Mouse (Mus musculus) gastrocnemius, postnatal 25 days (tissue): ENCODE results near the gene Usp9x. TPM values are rescaled to one million over a fixed set of nuclear protein-coding genes. Genes with fewer than 3 reads are reported as not detected.

Source experiments
- DNase-seq: peaks from one replicate; pipeline ENCODE4 v3.0.0; 2022
- long read RNA-seq, 2 experiments: library from polyadenylated mRNA; stranded (forward); transcript quantifications; one replicate each; pipeline ENCODE4 v2.0.0; 2021
- total RNA-seq, 2 experiments: library from RNA; stranded (reverse); gene quantifications; 1 replicate in 1 of 2; 2 replicates in 1 of 2; pipeline ENCODE4 v1.2.3; 2021

The Usp9x gene
- 100 to 1,000 TPM; 103 to 125 TPM for total RNA-seq
- long read RNA-seq, experiment 1, partial matches to known transcripts, result 7 of 8 reads
- long read RNA-seq, experiment 1, other reads (novel, unspliced or antisense), result 1 of 8 reads
- long read RNA-seq, experiment 2, partial matches to known transcripts, result 13 of 16 reads
- long read RNA-seq, experiment 2, other reads (novel, unspliced or antisense), result 3 of 16 reads

GRCm38 (mm10) chrX:13071241-13071775 lies at the start of gene Usp9x:
TSS of gene Usp9x (plus strand) at chrX:13071498.
- DNase-seq, result peak; percentile 92

- DNase-seq, result no peak
Measured at GRCm38 (mm10) chrX:13022547-13023310, 48.6 kb upstream of the Usp9x start.

- no peak for DNase-seq
Measured at GRCm38 (mm10) chrX:13024539-13025202, 46.6 kb upstream of the Usp9x start.

- no peak for DNase-seq
Measured at GRCm38 (mm10) chrX:13025286-13025685, 46.0 kb upstream of the Usp9x start.

GRCm38 (mm10) chrX:13028156-13028555 lies 43.1 kb upstream of the Usp9x start:
- DNase-seq, result no peak

GRCm38 (mm10) chrX:13029996-13030395 lies 41.3 kb upstream of the Usp9x start:
- no peak for DNase-seq

GRCm38 (mm10) chrX:13037085-13037484 lies 34.2 kb upstream of the Usp9x start:
- DNase-seq, result no peak

- no peak for DNase-seq
Measured at GRCm38 (mm10) chrX:13039211-13039610, 32.1 kb upstream of the Usp9x start.

GRCm38 (mm10) chrX:13040391-13040790 lies 30.9 kb upstream of the Usp9x start:
- DNase-seq, result no peak

GRCm38 (mm10) chrX:13041630-13042129 lies 29.6 kb upstream of the Usp9x start:
- DNase-seq, result peak; percentile 95

- DNase-seq, result no peak
Measured at GRCm38 (mm10) chrX:13043780-13044179, 27.5 kb upstream of the Usp9x start.

- DNase-seq, result no peak
Measured at GRCm38 (mm10) chrX:13044666-13045065, 26.6 kb upstream of the Usp9x start.

GRCm38 (mm10) chrX:13046893-13047435 lies 24.3 kb upstream of the Usp9x start:
- no peak for DNase-seq

- DNase-seq, result no peak
Measured at GRCm38 (mm10) chrX:13047631-13048345, 23.5 kb upstream of the Usp9x start.

- DNase-seq, result no peak
Measured at GRCm38 (mm10) chrX:13054612-13055011, 16.7 kb upstream of the Usp9x start.

GRCm38 (mm10) chrX:13061961-13062360 lies 9.3 kb upstream of the Usp9x start:
- DNase-seq, result no peak

- DNase-seq, result no peak
Measured at GRCm38 (mm10) chrX:13064273-13064925, 6.9 kb upstream of the Usp9x start.

GRCm38 (mm10) chrX:13070206-13070572 lies 1.1 kb upstream of the Usp9x start:
- DNase-seq, result no peak

- peak; percentile 90 for DNase-seq
Measured at GRCm38 (mm10) chrX:13070573-13071240, 591 bp upstream of the Usp9x start.

- DNase-seq, result peak; percentile 70
Measured at GRCm38 (mm10) chrX:13071776-13072460, 620 bp downstream of the Usp9x start.
